Comparison of ENCODE assay signal across 14 mouse cellular contexts in genomic region chr11:116169214-116169613, GRCm38 (mm10). TPM values are rescaled to one million over a fixed set of nuclear protein-coding genes. Genes with fewer than 3 reads are reported as not detected.
A peak's percentile ranks its signal among the peaks of the same experiment; 100 is the strongest.
DNase-seq lines count a peak whose midpoint lies in the region; TF ChIP-seq lines count a peak whose summit lies in the region.
"Had no signal": no experiment of that assay in that cellular context is flagged by ENCODE, and none has a peak within 500 bp of the region (broad histone marks: within the 10 kb centered on the region; RNA-seq: fewer than 3 reads in every experiment).

No protein-coding gene starts in this region.

- peak; percentile 41 for DNase-seq in cerebellum, adult 9-10 months
- no peak for DNase-seq in cerebellum, postnatal 25 days
- DNase-seq in liver, adult 2 months (ENCODE audit: extremely low read depth, low read depth, low spot score): peak; percentile 61
- DNase-seq in liver (no peak), 416B (ENCODE audit: low read depth) (peak; percentile 57)
- DNase-seq: adrenal gland, adult 2 months; adrenal gland, postnatal 10 days; adrenal gland, postnatal 25 days; cerebellum, adult 11-12 months; cerebellum, adult 2 months; cerebellum, adult 9-11 months; cerebellum, postnatal 14 days had no signal

- 26% methylated on average over 3 of the region's 3 CpGs for WGBS in liver, adult 2 months

- H3K4me1 ChIP-seq in liver, adult 2 months (ENCODE audit: control insufficient read depth, insufficient read depth, low read length): no peaks in the 10 kb centered on the region

- no peak overlapping the region for H3K4me3 ChIP-seq in liver, adult 2 months (ENCODE audit: insufficient read depth, low read depth, low read length)
- H3K4me3 ChIP-seq: forebrain, embryonic 12.5 days had no signal

- H3K9ac ChIP-seq in liver, adult 2 months (ENCODE audit: low read depth, low read length): no peak overlapping the region
- H3K9ac ChIP-seq: embryonic facial prominence, embryonic 12.5 days; forebrain, embryonic 12.5 days had no signal

- no peak for TF ChIP-seq POLR2A in liver, adult 2 months (IDR thresholded peaks at IDR 0.05; ENCODE audit: extremely low read depth, insufficient read depth, low read length)

- H3K36me3 ChIP-seq in liver, adult 2 months (ENCODE audit: control insufficient read depth, insufficient read depth, low read length): peaks cover 27% of the 10 kb centered on the region

- H3K79me2 ChIP-seq in liver, adult 2 months (ENCODE audit: control insufficient read depth, insufficient read depth, low read length): no peaks in the 10 kb centered on the region

- no peaks in the 10 kb centered on the region for H3K27me3 ChIP-seq in liver, adult 2 months (ENCODE audit: control insufficient read depth, insufficient read depth, low read length)
- H3K27me3 ChIP-seq: embryonic facial prominence, embryonic 12.5 days; forebrain, embryonic 12.5 days had no signal

- no peak for TF ChIP-seq CTCF in liver, adult 2 months (IDR thresholded peaks at IDR 0.05; ENCODE audit: low read depth, low read length)

- no peak overlapping the region for H3K27ac ChIP-seq in liver, adult 2 months (replicated peaks; ENCODE audit: insufficient read depth, low read depth, low read length)
- H3K27ac ChIP-seq: embryonic facial prominence, embryonic 12.5 days; forebrain, embryonic 12.5 days had no signal

RNA-seq across cellular contexts. Expression of gene Fbf1, which starts 1.2 kb away (rescaled TPM):
- 5.6 and 9.0 TPM in 2 replicates for total RNA-seq in liver, adult 2 months (2014; rRNA removed)
- 3.6 and 4.5 TPM in 2 replicates for polyA plus RNA-seq in liver, adult 2 months (2012; rRNA removed)

RNA-seq across cellular contexts. Expression of gene Ten1, which starts 29.4 kb away (rescaled TPM):
- 3.0 and 5.3 TPM in 2 replicates for total RNA-seq in liver, adult 2 months (2014; rRNA removed)
- 2.3 and 3.0 TPM in 2 replicates for polyA plus RNA-seq in liver, adult 2 months (2012; rRNA removed)

RNA-seq across cellular contexts. Expression of gene Acox1, which starts 29.6 kb away (rescaled TPM):
- total RNA-seq in liver, adult 2 months (2014; rRNA removed): 994 and 1,028 TPM in 2 replicates
- 683 and 720 TPM in 2 replicates for polyA plus RNA-seq in liver, adult 2 months (2012; rRNA removed)

RNA-seq across cellular contexts. Expression of gene Mrpl38, which starts 30.5 kb away (rescaled TPM):
- 26.4 and 40.2 TPM in 2 replicates for total RNA-seq in liver, adult 2 months (2014; rRNA removed)
- polyA plus RNA-seq in liver, adult 2 months (2012; rRNA removed): 63.7 and 77.7 TPM in 2 replicates

RNA-seq across cellular contexts. Expression of gene Trim65, which starts 38.3 kb away (rescaled TPM):
- 3.9 and 5.8 TPM in 2 replicates for total RNA-seq in liver, adult 2 months (2014; rRNA removed)
- 7.7 and 8.3 TPM in 2 replicates for polyA plus RNA-seq in liver, adult 2 months (2012; rRNA removed)

Comparison
In these comparisons a context has a peak if more than half of its experiments do, and no peak if none do; other contexts are left out.
1. DNase-seq: peak in cerebellum, adult 9-10 months (single experiment), liver, adult 2 months (single experiment) and 416B (single experiment); none in cerebellum, postnatal 25 days (0 of 2) and liver (single experiment).